Comparison of ENCODE assay signal across 29 mouse cellular contexts in genomic region chr10:99050093-99050492, GRCm38 (mm10). TPM values are rescaled to one million over a fixed set of nuclear protein-coding genes. Genes with fewer than 3 reads are reported as not detected.
A peak's percentile ranks its signal among the peaks of the same experiment; 100 is the strongest.
DNase-seq lines count a peak whose midpoint lies in the region; ATAC-seq and TF ChIP-seq lines count a peak whose summit lies in the region.
"Had no signal": no experiment of that assay in that cellular context is flagged by ENCODE, and none has a peak within 500 bp of the region (broad histone marks: within the 10 kb centered on the region; RNA-seq: fewer than 3 reads in every experiment).

No protein-coding gene starts in this region.

- ATAC-seq in limb, embryonic 14.5 days (ENCODE audit: low FRiP score, low read depth) = no peak
- ATAC-seq in activated CD4-positive, CD25-positive, alpha-beta regulatory T cell, adult 4 months = no peak
- ATAC-seq in forebrain, embryonic 12.5 days (ENCODE audit: low FRiP score) = no peak
- ATAC-seq: forebrain, postnatal 0 days; inflammation-experienced regulatory T-cells, adult 6 months; liver, embryonic 12.5 days; liver, postnatal 0 days; midbrain, embryonic 13.5 days had no signal

- H3K27me3 ChIP-seq in limb, embryonic 14.5 days (ENCODE audit: control insufficient read depth, insufficient read depth, low read length) = no peaks in the 10 kb centered on the region
- H3K27me3 ChIP-seq in limb, embryonic 10.5 days (ENCODE audit: low read depth, poor library complexity, severe bottlenecking) = no peaks in the 10 kb centered on the region
- H3K27me3 ChIP-seq in forebrain, embryonic 12.5 days = no peaks in the 10 kb centered on the region
- H3K27me3 ChIP-seq: CH12.LX; embryonic facial prominence, embryonic 12.5 days; hindbrain, embryonic 15.5 days; limb, embryonic 13.5 days; liver, embryonic 12.5 days; midbrain, embryonic 13.5 days; neural tube, embryonic 13.5 days had no signal

- no peak overlapping the region for H3K9ac ChIP-seq in limb, embryonic 14.5 days (ENCODE audit: low read depth, low read length, severe bottlenecking)
- no peak overlapping the region for H3K9ac ChIP-seq in forebrain, embryonic 12.5 days
- H3K9ac ChIP-seq: embryonic facial prominence, embryonic 12.5 days; forebrain, postnatal 0 days; hindbrain, embryonic 15.5 days; limb, embryonic 13.5 days; liver, embryonic 12.5 days; liver, postnatal 0 days; midbrain, embryonic 13.5 days; neural tube, embryonic 13.5 days had no signal

- TF ChIP-seq POLR2A in limb, embryonic 14.5 days (IDR thresholded peaks at IDR 0.05; ENCODE audit: borderline replicate concordance, extremely low read depth, insufficient read depth, insufficient read length) = no peak

- peak; percentile 6 for DNase-seq in limb, embryonic 14.5 days (ENCODE audit: low spot score)
- DNase-seq in limb, embryonic 10.5 days (ENCODE audit: low spot score) = no peak
- DNase-seq in urinary bladder, postnatal 14 days (ENCODE audit: low spot score) = peak; percentile 35
- no peak for DNase-seq in urinary bladder, postnatal 25 days (ENCODE audit: low spot score)
- peak; percentile 8 for DNase-seq in adrenal gland, postnatal 25 days
- DNase-seq: cerebellum, adult 8-10 months; cerebellum, postnatal 36 days; embryo, embryonic 11 days; forebrain, postnatal 0 days; heart, postnatal 14 days; kidney, adult 11 months; kidney, postnatal 14 days; liver, postnatal 0 days; lung, postnatal 14 days; retina, postnatal 1 day; right cerebral cortex, postnatal 14 days; thymus, postnatal 4 days had no signal

- H3K27ac ChIP-seq in limb, embryonic 14.5 days (replicated peaks; ENCODE audit: low read depth, low read length) = no peak overlapping the region
- no peak overlapping the region for H3K27ac ChIP-seq in limb, embryonic 10.5 days
- no peak overlapping the region for H3K27ac ChIP-seq in forebrain, embryonic 12.5 days
- H3K27ac ChIP-seq: embryonic facial prominence, embryonic 12.5 days; hindbrain, embryonic 10.5 days; hindbrain, embryonic 15.5 days; left cerebral cortex, adult 2 months; limb, embryonic 13.5 days; liver, embryonic 12.5 days; midbrain, embryonic 13.5 days; neural tube, embryonic 13.5 days had no signal

- no peaks in the 10 kb centered on the region for H3K36me3 ChIP-seq in limb, embryonic 14.5 days (ENCODE audit: control insufficient read depth, insufficient read depth, low read length)
- no peaks in the 10 kb centered on the region for H3K36me3 ChIP-seq in limb, embryonic 10.5 days
- H3K36me3 ChIP-seq in forebrain, embryonic 12.5 days (replicated peaks) = no peaks in the 10 kb centered on the region
- H3K36me3 ChIP-seq: embryonic facial prominence, embryonic 12.5 days; hindbrain, embryonic 10.5 days; hindbrain, embryonic 15.5 days; limb, embryonic 13.5 days; liver, embryonic 12.5 days; midbrain, embryonic 13.5 days; neural tube, embryonic 13.5 days had no signal

- 75% methylated on average over 7 of the region's 7 CpGs for WGBS in limb, embryonic 14.5 days
- WGBS in limb, embryonic 10.5 days = 92% methylated on average over 7 of the region's 7 CpGs
- 92% methylated on average over 7 of the region's 7 CpGs for WGBS in forebrain, embryonic 12.5 days

- no peaks in the 10 kb centered on the region for H3K9me3 ChIP-seq in limb, embryonic 14.5 days (ENCODE audit: control insufficient read depth, low read length)
- no peaks in the 10 kb centered on the region for H3K9me3 ChIP-seq in limb, embryonic 10.5 days (replicated peaks)
- no peaks in the 10 kb centered on the region for H3K9me3 ChIP-seq in forebrain, embryonic 12.5 days
- H3K9me3 ChIP-seq: embryonic facial prominence, embryonic 12.5 days; hindbrain, embryonic 10.5 days; hindbrain, embryonic 15.5 days; limb, embryonic 13.5 days; liver, embryonic 12.5 days; midbrain, embryonic 13.5 days; neural tube, embryonic 13.5 days had no signal

- H3K4me2 ChIP-seq in limb, embryonic 14.5 days (replicated peaks; ENCODE audit: low read depth, low read length, severe bottlenecking) = no peak overlapping the region
- no peak overlapping the region for H3K4me2 ChIP-seq in forebrain, embryonic 12.5 days
- H3K4me2 ChIP-seq: embryonic facial prominence, embryonic 12.5 days; hindbrain, embryonic 15.5 days; limb, embryonic 13.5 days; liver, embryonic 12.5 days; midbrain, embryonic 13.5 days; neural tube, embryonic 13.5 days had no signal

- no peak overlapping the region for H3K4me3 ChIP-seq in limb, embryonic 14.5 days (replicated peaks; ENCODE audit: low read length)
- no peak overlapping the region for H3K4me3 ChIP-seq in limb, embryonic 10.5 days
- no peak overlapping the region for H3K4me3 ChIP-seq in forebrain, embryonic 12.5 days (replicated peaks)
- H3K4me3 ChIP-seq: embryonic facial prominence, embryonic 12.5 days; hindbrain, embryonic 10.5 days; hindbrain, embryonic 15.5 days; left cerebral cortex, adult 2 months; limb, embryonic 13.5 days; liver, embryonic 12.5 days; midbrain, embryonic 13.5 days; neural tube, embryonic 13.5 days had no signal

- H3K4me1 ChIP-seq in limb, embryonic 14.5 days (ENCODE audit: control insufficient read depth, insufficient read depth, low read length) = no peaks in the 10 kb centered on the region
- H3K4me1 ChIP-seq in limb, embryonic 10.5 days = no peaks in the 10 kb centered on the region
- H3K4me1 ChIP-seq in forebrain, embryonic 12.5 days = no peaks in the 10 kb centered on the region
- H3K4me1 ChIP-seq: embryonic facial prominence, embryonic 12.5 days; hindbrain, embryonic 10.5 days; hindbrain, embryonic 15.5 days; limb, embryonic 13.5 days; liver, embryonic 12.5 days; midbrain, embryonic 13.5 days; neural tube, embryonic 13.5 days had no signal

RNA-seq across cellular contexts. Expression of gene Poc1b, which starts 56.7 kb away (rescaled TPM):
- 23.1 and 25.3 TPM in 2 replicates for polyA plus RNA-seq in limb, embryonic 14.5 days (2012; rRNA removed)
- 23.4 and 27.9 TPM in 2 replicates for polyA plus RNA-seq in limb, embryonic 14.5 days (2014; fragmentation: Nextera tagmentation; extraction: Ambion mirVana)
- polyA plus RNA-seq in limb, embryonic 10.5 days (2016; fragmentation: Nextera tagmentation; extraction: Ambion mirVana) = 39.2 and 39.9 TPM in 2 replicates
- 16.2 and 18.2 TPM in 2 replicates for total RNA-seq in adrenal gland, postnatal 25 days (2021)
- 10 to 100 TPM; 10.4 to 10.8 TPM for polyA plus RNA-seq in activated CD4-positive, CD25-positive, alpha-beta regulatory T cell, adult 4 months (2017; shearing (Covaris generic))
- polyA plus RNA-seq in forebrain, embryonic 12.5 days (2016; fragmentation: Nextera tagmentation; extraction: Ambion mirVana) = 24.6 and 25.5 TPM in 2 replicates

RNA-seq across cellular contexts. Expression of gene Galnt4, which starts 57.9 kb away (rescaled TPM):
- 3.5 and 4.3 TPM in 2 replicates for polyA plus RNA-seq in limb, embryonic 14.5 days (2012; rRNA removed)
- polyA plus RNA-seq in limb, embryonic 14.5 days (2014; fragmentation: Nextera tagmentation; extraction: Ambion mirVana) = 13.0 and 13.8 TPM in 2 replicates
- polyA plus RNA-seq in limb, embryonic 10.5 days (2016; fragmentation: Nextera tagmentation; extraction: Ambion mirVana) = 5.7 and 6.0 TPM in 2 replicates
- total RNA-seq in adrenal gland, postnatal 25 days (2021) = 7.4 and 9.2 TPM in 2 replicates
- polyA plus RNA-seq in activated CD4-positive, CD25-positive, alpha-beta regulatory T cell, adult 4 months (2017; shearing (Covaris generic)) = 1 to 10 TPM; 3.0 to 3.1 TPM
- polyA plus RNA-seq in forebrain, embryonic 12.5 days (2016; fragmentation: Nextera tagmentation; extraction: Ambion mirVana) = 4.4 and 5.1 TPM in 2 replicates

Comparison
In these comparisons a context has a peak if more than half of its experiments do, and no peak if none do; other contexts are left out.
1. DNase-seq: peak in limb, embryonic 14.5 days (single experiment), urinary bladder, postnatal 14 days (single experiment) and adrenal gland, postnatal 25 days (single experiment); none in limb, embryonic 10.5 days (single experiment) and urinary bladder, postnatal 25 days (single experiment).